22 mouse cellular contexts compared by ENCODE assay signal in genomic region chr13:119968193-119968592, GRCm38 (mm10). TPM values are rescaled to one million over a fixed set of nuclear protein-coding genes. Genes with fewer than 3 reads are reported as not detected.
DNase-seq lines count a peak whose midpoint lies in the region; ATAC-seq and TF ChIP-seq lines count a peak whose summit lies in the region.
"Not testable (repeated sequence)": the region's sequence is repeated elsewhere in the genome, so short reads cannot be mapped to it uniquely, and the experiment has no call there.
"Had no signal": no experiment of that assay in that cellular context is flagged by ENCODE, and none has a peak within 500 bp of the region (broad histone marks: within the 10 kb centered on the region; RNA-seq: fewer than 3 reads in every experiment).

No protein-coding gene starts in this region.

- no CpG with 5 or more reads among the region's 14 CpGs for WGBS in hindbrain, embryonic 12.5 days
- no CpG with 5 or more reads among the region's 14 CpGs for WGBS in hindbrain, embryonic 16.5 days
- WGBS in kidney, postnatal 0 days, result no CpG with 5 or more reads among the region's 14 CpGs
- WGBS in midbrain, embryonic 16.5 days, result no CpG with 5 or more reads among the region's 14 CpGs
- no CpG with 5 or more reads among the region's 14 CpGs for WGBS in neural tube, embryonic 13.5 days

- H3K27ac ChIP-seq in hindbrain, embryonic 12.5 days; hindbrain, embryonic 16.5 days (ENCODE audit: low read depth, low read length); kidney, postnatal 0 days; midbrain, embryonic 16.5 days (ENCODE audit: low read length); neural tube, embryonic 13.5 days (replicated peaks): not testable (repeated sequence)

- not testable (repeated sequence) for DNase-seq in kidney, postnatal 0 days (ENCODE audit: low spot score)

- 0 out of 2 replicates have a peak, but pooled peaks have one; percentile 23 for ATAC-seq in erythroid progenitor cell, adult 5-6 weeks (replicated peaks; ENCODE audit: low FRiP score, poor library complexity, severe bottlenecking)
- 0 out of 2 replicates have a peak, but pooled peaks have one; percentile 32 for ATAC-seq in hindbrain, embryonic 12.5 days (ENCODE audit: low FRiP score)
- ATAC-seq in hindbrain, embryonic 16.5 days, result peak; percentile 34; the same call in 1 of the 2 replicates
- peak; percentile 44; the same call in 1 of the 2 replicates for ATAC-seq in kidney, postnatal 0 days (replicated peaks; ENCODE audit: low FRiP score, low read depth)
- peak; percentile 53 for ATAC-seq in midbrain, embryonic 16.5 days
- 0 out of 2 replicates have a peak, but pooled peaks have one; percentile 25 for ATAC-seq in neural tube, embryonic 13.5 days (ENCODE audit: low read depth)

- not testable (repeated sequence) for H3K9me3 ChIP-seq in hindbrain, embryonic 12.5 days (replicated peaks); hindbrain, embryonic 16.5 days (ENCODE audit: control insufficient read depth, low read length); kidney, postnatal 0 days (replicated peaks; ENCODE audit: low read length); midbrain, embryonic 16.5 days (replicated peaks; ENCODE audit: control insufficient read depth, low read length, poor library complexity, severe bottlenecking); neural tube, embryonic 13.5 days

- H3K36me3 ChIP-seq in hindbrain, embryonic 12.5 days; hindbrain, embryonic 16.5 days (ENCODE audit: control insufficient read depth, insufficient read depth, low read length); kidney, postnatal 0 days (ENCODE audit: insufficient read depth, low read length); midbrain, embryonic 16.5 days (ENCODE audit: control insufficient read depth, insufficient read depth, low read length); neural tube, embryonic 13.5 days: not testable (repeated sequence)

- not testable (repeated sequence) for H3K4me3 ChIP-seq in hindbrain, embryonic 12.5 days; hindbrain, embryonic 16.5 days (ENCODE audit: low read length); kidney, postnatal 0 days (replicated peaks; ENCODE audit: low read depth, low read length); midbrain, embryonic 16.5 days (ENCODE audit: low read depth, low read length); neural tube, embryonic 13.5 days

- TF ChIP-seq CTCF in kidney, postnatal 0 days (IDR thresholded peaks at IDR 0.05; ENCODE audit: low read depth), result not testable (repeated sequence)

- not testable (repeated sequence) for H3K4me2 ChIP-seq in hindbrain, embryonic 12.5 days (replicated peaks); hindbrain, embryonic 16.5 days (ENCODE audit: low read length); kidney, postnatal 0 days (ENCODE audit: low read length); midbrain, embryonic 16.5 days (ENCODE audit: low read length); neural tube, embryonic 13.5 days

- not testable (repeated sequence) for H3K27me3 ChIP-seq in hindbrain, embryonic 12.5 days; hindbrain, embryonic 16.5 days (replicated peaks; ENCODE audit: control insufficient read depth, insufficient read depth, low read length); kidney, postnatal 0 days (ENCODE audit: insufficient read depth, low read length); midbrain, embryonic 16.5 days (ENCODE audit: control insufficient read depth, insufficient read depth, low read depth, low read length); neural tube, embryonic 13.5 days

- H3K9ac ChIP-seq in hindbrain, embryonic 12.5 days; hindbrain, embryonic 16.5 days (ENCODE audit: low read depth, low read length); kidney, postnatal 0 days (ENCODE audit: low read depth, low read length); midbrain, embryonic 16.5 days (ENCODE audit: low read depth, low read length); neural tube, embryonic 13.5 days: not testable (repeated sequence)

- H3K4me1 ChIP-seq in hindbrain, embryonic 12.5 days; hindbrain, embryonic 16.5 days (ENCODE audit: control insufficient read depth, insufficient read depth, low read depth, low read length); kidney, postnatal 0 days (replicated peaks; ENCODE audit: insufficient read depth, low read length); midbrain, embryonic 16.5 days (ENCODE audit: control insufficient read depth, insufficient read depth, low read length); neural tube, embryonic 13.5 days (replicated peaks): not testable (repeated sequence)

RNA-seq across cellular contexts. Expression of gene B020031M17Rik, which starts 17.6 kb away (rescaled TPM):
- total RNA-seq in erythroid progenitor cell, adult 5-6 weeks (2015; ENCODE audit: low replicate concordance), result not detected in 2 replicates
- not detected in 2 replicates for total RNA-seq in erythroid progenitor cell, adult 5-6 weeks (2017; ENCODE audit: low replicate concordance)
- polyA plus RNA-seq in hindbrain, embryonic 12.5 days (2016; fragmentation: Nextera tagmentation; extraction: Ambion mirVana), result not detected in 2 replicates
- not detected in 2 replicates for polyA plus RNA-seq in hindbrain, embryonic 16.5 days (2015; fragmentation: Nextera tagmentation; extraction: Ambion mirVana)
- polyA plus RNA-seq in kidney, postnatal 0 days (2015; fragmentation: Nextera tagmentation; extraction: Ambion mirVana), result not detected in 2 replicates
- not detected in 2 replicates for polyA plus RNA-seq in midbrain, embryonic 16.5 days (2015; fragmentation: Nextera tagmentation; extraction: Ambion mirVana)
- not detected in 2 replicates for polyA plus RNA-seq in neural tube, embryonic 13.5 days (2015; fragmentation: Nextera tagmentation; extraction: Ambion mirVana)
- total RNA-seq: adrenal gland, adult 18-20 months; adrenal gland, postnatal 14 days; gastrocnemius, postnatal 10 days; gastrocnemius, postnatal 4 days; heart, adult 2 months; heart, postnatal 14 days; hematopoietic stem cell, adult 5-6 weeks had no signal
- polyA plus RNA-seq: activated CD4-positive, CD25-positive, alpha-beta regulatory T cell, adult 4 months; embryonic facial prominence, embryonic 14.5 days; forebrain, embryonic 10.5 days; forebrain, embryonic 16.5 days; frontal cortex, adult 2 months; heart, adult 2 months; heart, embryonic 11.5 days; heart, embryonic 15.5 days had no signal

RNA-seq across cellular contexts. Expression of gene Gm21761, which starts 39.1 kb away (rescaled TPM):
- not detected in 2 replicates for total RNA-seq in erythroid progenitor cell, adult 5-6 weeks (2015; ENCODE audit: low replicate concordance)
- total RNA-seq in erythroid progenitor cell, adult 5-6 weeks (2017; ENCODE audit: low replicate concordance), result not detected in 2 replicates
- not detected in 2 replicates for polyA plus RNA-seq in hindbrain, embryonic 12.5 days (2016; fragmentation: Nextera tagmentation; extraction: Ambion mirVana)
- polyA plus RNA-seq in hindbrain, embryonic 16.5 days (2015; fragmentation: Nextera tagmentation; extraction: Ambion mirVana), result not detected in 2 replicates
- not detected in 2 replicates for polyA plus RNA-seq in kidney, postnatal 0 days (2015; fragmentation: Nextera tagmentation; extraction: Ambion mirVana)
- not detected in 2 replicates for polyA plus RNA-seq in midbrain, embryonic 16.5 days (2015; fragmentation: Nextera tagmentation; extraction: Ambion mirVana)
- polyA plus RNA-seq in neural tube, embryonic 13.5 days (2015; fragmentation: Nextera tagmentation; extraction: Ambion mirVana), result not detected in 2 replicates
- total RNA-seq: adrenal gland, adult 18-20 months; adrenal gland, postnatal 14 days; gastrocnemius, postnatal 10 days; gastrocnemius, postnatal 4 days; heart, adult 2 months; heart, postnatal 14 days; hematopoietic stem cell, adult 5-6 weeks had no signal
- polyA plus RNA-seq: activated CD4-positive, CD25-positive, alpha-beta regulatory T cell, adult 4 months; embryonic facial prominence, embryonic 14.5 days; forebrain, embryonic 10.5 days; forebrain, embryonic 16.5 days; frontal cortex, adult 2 months; heart, adult 2 months; heart, embryonic 11.5 days; heart, embryonic 15.5 days had no signal

RNA-seq across cellular contexts. Expression of gene Gm36079, which starts 58.6 kb away (rescaled TPM):
- total RNA-seq in erythroid progenitor cell, adult 5-6 weeks (2015; ENCODE audit: low replicate concordance), result not detected in 2 replicates
- total RNA-seq in erythroid progenitor cell, adult 5-6 weeks (2017; ENCODE audit: low replicate concordance), result not detected in 2 replicates
- not detected in 2 replicates for polyA plus RNA-seq in hindbrain, embryonic 12.5 days (2016; fragmentation: Nextera tagmentation; extraction: Ambion mirVana)
- not detected in 2 replicates for polyA plus RNA-seq in hindbrain, embryonic 16.5 days (2015; fragmentation: Nextera tagmentation; extraction: Ambion mirVana)
- not detected in 2 replicates for polyA plus RNA-seq in kidney, postnatal 0 days (2015; fragmentation: Nextera tagmentation; extraction: Ambion mirVana)
- polyA plus RNA-seq in midbrain, embryonic 16.5 days (2015; fragmentation: Nextera tagmentation; extraction: Ambion mirVana), result not detected in 2 replicates
- not detected in 2 replicates for polyA plus RNA-seq in neural tube, embryonic 13.5 days (2015; fragmentation: Nextera tagmentation; extraction: Ambion mirVana)
- total RNA-seq: adrenal gland, adult 18-20 months; adrenal gland, postnatal 14 days; CH12.LX; gastrocnemius, postnatal 10 days; gastrocnemius, postnatal 4 days; heart, adult 2 months; heart, postnatal 14 days; hematopoietic stem cell, adult 5-6 weeks had no signal
- polyA plus RNA-seq: activated CD4-positive, CD25-positive, alpha-beta regulatory T cell, adult 4 months; embryonic facial prominence, embryonic 14.5 days; forebrain, embryonic 10.5 days; forebrain, embryonic 16.5 days; frontal cortex, adult 2 months; heart, adult 2 months; heart, embryonic 11.5 days; heart, embryonic 15.5 days; Patski had no signal
